Mouse (Mus musculus): Measurements from ENCODE around the gene Ino80. TPM values are rescaled to one million over a fixed set of nuclear protein-coding genes. Genes with fewer than 3 reads are reported as not detected.
A peak's percentile ranks its signal among the peaks of the same experiment; 100 is the strongest.

The Ino80 gene
- total and polyA plus RNA-seq, 2 experiments, result 3.7 to 9.9 TPM

GRCm38 (mm10) chr2:119336470-119336869, 141.0 kb downstream of the Ino80 start:
- Histone ChIP-seq H3K4me1 (ENCODE audit: control insufficient read depth, insufficient read depth, low read length) (peaks cover 4% of the 10 kb centered on the region; the same call in 1 of the 2 replicates), H3K36me3 (ENCODE audit: control insufficient read depth, insufficient read depth, low read length) (no peaks in the 10 kb centered on the region), H3K9ac (ENCODE audit: low read depth, low read length) (peak overlapping the region; percentile 24; the same call in 1 of the 2 replicates), H3K4me3 (ENCODE audit: insufficient read depth, low read depth, low read length) (no peak overlapping the region), H3K27ac (replicated peaks; ENCODE audit: insufficient read depth, low read depth, low read length) (peak overlapping the region; percentile 54), H3K27me3 (ENCODE audit: control insufficient read depth, insufficient read depth, low read length) (peaks cover 2% of the 10 kb centered on the region; the same call in 1 of the 2 replicates), H3K79me2 (ENCODE audit: control insufficient read depth, insufficient read depth, low read length) (0 out of 2 replicates have a peak, but pooled peaks cover 5% of the 10 kb centered on the region)
- no peak for DNase-seq (ENCODE audit: extremely low read depth, low read depth, low spot score)
- TF ChIP-seq CTCF (IDR thresholded peaks at IDR 0.05; ENCODE audit: low read depth, low read length), result no peak
- no peak for TF ChIP-seq POLR2A (IDR thresholded peaks at IDR 0.05; ENCODE audit: extremely low read depth, insufficient read depth, low read length)
- 77% methylated on average over 10 of the region's 10 CpGs for WGBS

GRCm38 (mm10) chr2:119336002-119336401, 141.5 kb downstream of the Ino80 start:
- no peak for DNase-seq (ENCODE audit: extremely low read depth, low read depth, low spot score)
- Histone ChIP-seq H3K4me3 (ENCODE audit: insufficient read depth, low read depth, low read length) (no peak overlapping the region), H3K36me3 (ENCODE audit: control insufficient read depth, insufficient read depth, low read length) (no peaks in the 10 kb centered on the region), H3K27me3 (ENCODE audit: control insufficient read depth, insufficient read depth, low read length) (peaks cover 2% of the 10 kb centered on the region; the same call in 1 of the 2 replicates), H3K79me2 (ENCODE audit: control insufficient read depth, insufficient read depth, low read length) (0 out of 2 replicates have a peak, but pooled peaks cover 5% of the 10 kb centered on the region), H3K4me1 (ENCODE audit: control insufficient read depth, insufficient read depth, low read length) (peaks cover 4% of the 10 kb centered on the region; the same call in 1 of the 2 replicates), H3K9ac (ENCODE audit: low read depth, low read length) (no peak overlapping the region), H3K27ac (replicated peaks; ENCODE audit: insufficient read depth, low read depth, low read length) (peak overlapping the region; percentile 54)
- TF ChIP-seq POLR2A (IDR thresholded peaks at IDR 0.05; ENCODE audit: extremely low read depth, insufficient read depth, low read length), result no peak
- TF ChIP-seq CTCF (IDR thresholded peaks at IDR 0.05; ENCODE audit: low read depth, low read length), result no peak
- 61% methylated on average over 2 of the region's 2 CpGs for WGBS

- 84% methylated on average over 1 of the region's 1 CpGs for WGBS
- peaks cover 2% of the 10 kb centered on the region; the same call in 1 of the 2 replicates for H3K27me3 ChIP-seq (ENCODE audit: control insufficient read depth, insufficient read depth, low read length)
These were observed 142.0 kb downstream of the Ino80 start for GRCm38 (mm10) chr2:119335535-119335934.

GRCm38 (mm10) chr2:119334964-119335525, 142.4 kb downstream of the Ino80 start:
- 0 out of 2 replicates have a peak, but pooled peaks cover 5% of the 10 kb centered on the region for H3K79me2 ChIP-seq (ENCODE audit: control insufficient read depth, insufficient read depth, low read length)
- DNase-seq (ENCODE audit: extremely low read depth, low read depth, low spot score), result no peak
- no peak overlapping the region for H3K4me3 ChIP-seq (ENCODE audit: insufficient read depth, low read depth, low read length)
- 0 out of 2 replicates have a peak overlapping the region, but pooled peaks have one; percentile 18 for H3K9ac ChIP-seq (ENCODE audit: low read depth, low read length)
- H3K27me3 ChIP-seq (ENCODE audit: control insufficient read depth, insufficient read depth, low read length), result peaks cover 2% of the 10 kb centered on the region; the same call in 1 of the 2 replicates
- no peak for TF ChIP-seq POLR2A (IDR thresholded peaks at IDR 0.05; ENCODE audit: extremely low read depth, insufficient read depth, low read length)
- TF ChIP-seq CTCF (IDR thresholded peaks at IDR 0.05; ENCODE audit: low read depth, low read length), result no peak
- 86% methylated on average over 7 of the region's 7 CpGs for WGBS
- no peaks in the 10 kb centered on the region for H3K36me3 ChIP-seq (ENCODE audit: control insufficient read depth, insufficient read depth, low read length)
- H3K27ac ChIP-seq (replicated peaks; ENCODE audit: insufficient read depth, low read depth, low read length), result 0 out of 2 replicates have a peak overlapping the region, but pooled peaks have one; percentile 23
- peaks cover 4% of the 10 kb centered on the region; the same call in 1 of the 2 replicates for H3K4me1 ChIP-seq (ENCODE audit: control insufficient read depth, insufficient read depth, low read length)

More at GRCm38 (mm10) chr2:119335535-119335934, 142.0 kb downstream of the Ino80 start:
- Histone ChIP-seq H3K9ac (ENCODE audit: low read depth, low read length) (no peak overlapping the region), H3K27ac (replicated peaks; ENCODE audit: insufficient read depth, low read depth, low read length) (peak overlapping the region; percentile 54), H3K4me3 (ENCODE audit: insufficient read depth, low read depth, low read length) (no peak overlapping the region), H3K36me3 (ENCODE audit: control insufficient read depth, insufficient read depth, low read length) (no peaks in the 10 kb centered on the region), H3K79me2 (ENCODE audit: control insufficient read depth, insufficient read depth, low read length) (0 out of 2 replicates have a peak, but pooled peaks cover 5% of the 10 kb centered on the region), H3K4me1 (ENCODE audit: control insufficient read depth, insufficient read depth, low read length) (peaks cover 4% of the 10 kb centered on the region; the same call in 1 of the 2 replicates)
- TF ChIP-seq CTCF (IDR thresholded peaks at IDR 0.05; ENCODE audit: low read depth, low read length) (no peak), POLR2A (IDR thresholded peaks at IDR 0.05; ENCODE audit: extremely low read depth, insufficient read depth, low read length) (no peak)
- no peak for DNase-seq (ENCODE audit: extremely low read depth, low read depth, low spot score)

- Histone ChIP-seq H3K36me3 (ENCODE audit: control insufficient read depth, insufficient read depth, low read length) (no peaks in the 10 kb centered on the region), H3K4me1 (ENCODE audit: control insufficient read depth, insufficient read depth, low read length) (peaks cover 4% of the 10 kb centered on the region; the same call in 1 of the 2 replicates), H3K9ac (ENCODE audit: low read depth, low read length) (peak overlapping the region; percentile 17; the same call in 1 of the 2 replicates), H3K27me3 (ENCODE audit: control insufficient read depth, insufficient read depth, low read length) (peaks cover 2% of the 10 kb centered on the region; the same call in 1 of the 2 replicates), H3K27ac (replicated peaks; ENCODE audit: insufficient read depth, low read depth, low read length) (0 out of 2 replicates have a peak overlapping the region, but pooled peaks have one; percentile 4), H3K79me2 (ENCODE audit: control insufficient read depth, insufficient read depth, low read length) (peaks cover 8% of the 10 kb centered on the region; the same call in 1 of the 2 replicates), H3K4me3 (ENCODE audit: insufficient read depth, low read depth, low read length) (no peak overlapping the region)
- TF ChIP-seq POLR2A (IDR thresholded peaks at IDR 0.05; ENCODE audit: extremely low read depth, insufficient read depth, low read length), result no peak
- TF ChIP-seq CTCF (IDR thresholded peaks at IDR 0.05; ENCODE audit: low read depth, low read length), result no peak
- DNase-seq (ENCODE audit: extremely low read depth, low read depth, low spot score), result no peak
- 61% methylated on average over 1 of the region's 1 CpGs for WGBS
These were observed 143.4 kb downstream of the Ino80 start for GRCm38 (mm10) chr2:119334135-119334534.
